20 mouse cellular contexts compared by ENCODE assay signal in the genomic region with DNA sequence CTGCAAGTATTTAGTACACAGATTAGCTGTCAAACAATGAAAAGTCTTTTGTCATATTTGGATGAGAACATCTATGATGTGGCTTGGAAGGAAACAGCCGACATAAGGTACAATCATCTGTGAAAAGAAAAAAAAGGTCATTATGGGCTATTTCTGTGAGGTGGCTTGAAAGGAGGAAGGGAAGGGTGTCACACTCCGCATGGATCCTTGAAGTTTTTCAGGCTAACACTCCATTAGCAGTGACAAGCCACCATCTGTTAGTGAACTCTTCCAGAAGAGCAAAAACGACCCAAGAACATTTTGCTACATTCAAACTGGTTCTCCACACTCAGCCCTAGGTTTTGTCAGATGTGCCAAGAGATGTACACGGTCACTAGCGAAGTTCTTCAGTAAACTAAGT.
DNase-seq lines count a peak whose midpoint lies in the region; ATAC-seq and TF ChIP-seq lines count a peak whose summit lies in the region.
"Had no signal": no experiment of that assay in that cellular context is flagged by ENCODE, and none has a peak within 500 bp of the region (broad histone marks: within the 10 kb centered on the region; RNA-seq: fewer than 3 reads in every experiment).

No protein-coding gene starts in this region.

- WGBS in forebrain, embryonic 14.5 days: 62% methylated on average over 5 of the region's 5 CpGs
- 80% methylated on average over 5 of the region's 5 CpGs for WGBS in forebrain, embryonic 11.5 days
- 44% methylated on average over 5 of the region's 5 CpGs for WGBS in lung, postnatal 0 days

- TF ChIP-seq EP300 in lung, postnatal 0 days (IDR thresholded peaks at IDR 0.05): no peak

- peak; percentile 79; the same call in 1 of the 2 replicates for ATAC-seq in forebrain, embryonic 14.5 days
- ATAC-seq in forebrain, embryonic 11.5 days (replicated peaks; ENCODE audit: low FRiP score): no peak
- peak; percentile 57; the same call in 1 of the 2 replicates for ATAC-seq in lung, postnatal 0 days

- no peaks in the 10 kb centered on the region for H3K9me3 ChIP-seq in forebrain, embryonic 14.5 days (replicated peaks; ENCODE audit: control insufficient read depth, low read length)
- H3K9me3 ChIP-seq in forebrain, embryonic 11.5 days (ENCODE audit: control insufficient read depth, low read length): no peaks in the 10 kb centered on the region
- no peaks in the 10 kb centered on the region for H3K9me3 ChIP-seq in lung, postnatal 0 days (ENCODE audit: low read length)
- H3K9me3 ChIP-seq: embryonic facial prominence, embryonic 13.5 days; heart, embryonic 12.5 days; hindbrain, embryonic 15.5 days had no signal

- H3K36me3 ChIP-seq in forebrain, embryonic 14.5 days (ENCODE audit: control insufficient read depth, insufficient read depth, low read length): no peaks in the 10 kb centered on the region
- no peaks in the 10 kb centered on the region for H3K36me3 ChIP-seq in forebrain, embryonic 11.5 days (ENCODE audit: control insufficient read depth, insufficient read depth, low read length)
- no peaks in the 10 kb centered on the region for H3K36me3 ChIP-seq in lung, postnatal 0 days (ENCODE audit: insufficient read depth, low read length)
- H3K36me3 ChIP-seq: embryonic facial prominence, embryonic 13.5 days; heart, embryonic 12.5 days; hindbrain, embryonic 15.5 days had no signal

- peak; percentile 61 for DNase-seq in forebrain, embryonic 14.5 days (ENCODE audit: low spot score)
- no peak for DNase-seq in forebrain, embryonic 11.5 days (ENCODE audit: low spot score)
- peak; percentile 48 for DNase-seq in lung, postnatal 0 days (ENCODE audit: low spot score)
- DNase-seq in lung, postnatal 4 days: no peak
- peak; percentile 68 for DNase-seq in cerebellum, adult 9-10 months
- peak; percentile 6 for DNase-seq in telencephalon, adult 2 months (ENCODE audit: low read depth, low spot score)
- DNase-seq in layer of hippocampus, postnatal 25 days (ENCODE audit: extremely low spot score in 1 of 2, low spot score in 1 of 2): no peak
- no peak for DNase-seq in kidney, adult 8-10 months
- DNase-seq: adrenal gland, adult 2 months; heart, postnatal 36 days; kidney, adult 11 months; kidney, postnatal 10 days; left cerebral cortex, postnatal 4 days; lung, adult 18-20 months; right cerebral cortex, postnatal 4 days; thymus, postnatal 4 days had no signal

- H3K4me1 ChIP-seq in forebrain, embryonic 14.5 days (ENCODE audit: control insufficient read depth, insufficient read depth, low read length): no peaks in the 10 kb centered on the region
- H3K4me1 ChIP-seq in forebrain, embryonic 11.5 days (replicated peaks; ENCODE audit: control insufficient read depth, insufficient read depth, low read length): no peaks in the 10 kb centered on the region
- H3K4me1 ChIP-seq in lung, postnatal 0 days (ENCODE audit: insufficient read depth, low read depth, low read length): no peaks in the 10 kb centered on the region
- H3K4me1 ChIP-seq: embryonic facial prominence, embryonic 13.5 days; heart, embryonic 12.5 days; hindbrain, embryonic 15.5 days had no signal

- no peak overlapping the region for H3K4me3 ChIP-seq in forebrain, embryonic 14.5 days (ENCODE audit: low read depth, low read length)
- H3K4me3 ChIP-seq in forebrain, embryonic 11.5 days (ENCODE audit: low read depth, low read length): no peak overlapping the region
- no peak overlapping the region for H3K4me3 ChIP-seq in lung, postnatal 0 days (ENCODE audit: low read depth, low read length)
- H3K4me3 ChIP-seq: embryonic facial prominence, embryonic 13.5 days; heart, embryonic 12.5 days; hindbrain, embryonic 15.5 days had no signal

- no peak overlapping the region for H3K4me2 ChIP-seq in forebrain, embryonic 14.5 days (ENCODE audit: low read length)
- H3K4me2 ChIP-seq in forebrain, embryonic 11.5 days (ENCODE audit: low read depth, low read length, severe bottlenecking): no peak overlapping the region
- H3K4me2 ChIP-seq in lung, postnatal 0 days (replicated peaks; ENCODE audit: low read depth, low read length): no peak overlapping the region
- H3K4me2 ChIP-seq: embryonic facial prominence, embryonic 13.5 days; heart, embryonic 12.5 days; hindbrain, embryonic 15.5 days had no signal

- no peaks in the 10 kb centered on the region for H3K27me3 ChIP-seq in forebrain, embryonic 14.5 days (replicated peaks; ENCODE audit: control insufficient read depth, insufficient read depth, low read length)
- no peaks in the 10 kb centered on the region for H3K27me3 ChIP-seq in forebrain, embryonic 11.5 days (ENCODE audit: control insufficient read depth, insufficient read depth, low read length)
- H3K27me3 ChIP-seq in lung, postnatal 0 days (replicated peaks; ENCODE audit: insufficient read depth, low read length): no peaks in the 10 kb centered on the region
- H3K27me3 ChIP-seq: CH12.LX; embryonic facial prominence, embryonic 13.5 days; heart, embryonic 12.5 days; hindbrain, embryonic 15.5 days had no signal

- TF ChIP-seq CTCF in lung, postnatal 0 days (IDR thresholded peaks at IDR 0.05): no peak

- H3K27ac ChIP-seq in forebrain, embryonic 14.5 days (ENCODE audit: low read depth, low read length): no peak overlapping the region
- H3K27ac ChIP-seq in forebrain, embryonic 11.5 days (ENCODE audit: low read depth, low read length): no peak overlapping the region
- H3K27ac ChIP-seq in lung, postnatal 0 days (ENCODE audit: low read length): no peak overlapping the region
- H3K27ac ChIP-seq: embryonic facial prominence, embryonic 13.5 days; hindbrain, embryonic 15.5 days had no signal

- H3K9ac ChIP-seq in forebrain, embryonic 14.5 days (ENCODE audit: low read length): no peak overlapping the region
- H3K9ac ChIP-seq in forebrain, embryonic 11.5 days (ENCODE audit: low read length): no peak overlapping the region
- H3K9ac ChIP-seq in lung, postnatal 0 days (replicated peaks; ENCODE audit: low read depth): no peak overlapping the region
- H3K9ac ChIP-seq: embryonic facial prominence, embryonic 13.5 days; heart, embryonic 12.5 days; hindbrain, embryonic 15.5 days had no signal

Comparison
In these comparisons a context has a peak if more than half of its experiments do, and no peak if none do; other contexts are left out.
1. DNase-seq: peak in forebrain, embryonic 14.5 days (single experiment), lung, postnatal 0 days (single experiment), cerebellum, adult 9-10 months (single experiment) and telencephalon, adult 2 months (single experiment); none in forebrain, embryonic 11.5 days (single experiment), lung, postnatal 4 days (0 of 2), layer of hippocampus, postnatal 25 days (0 of 2) and kidney, adult 8-10 months (0 of 2).